Mouse (Mus musculus) layer of hippocampus, postnatal 36 days (tissue): ENCODE results near the gene Chml. TPM values are rescaled to one million over a fixed set of nuclear protein-coding genes. Genes with fewer than 3 reads are reported as not detected.

Source experiments
- DNase-seq, 2 experiments: peaks; one replicate each; pipeline ENCODE4 v3.0.0; 2022
- total RNA-seq, 2 experiments: library from RNA; stranded (reverse); gene quantifications; 2 replicates each; pipeline ENCODE4 v1.2.3; 2021

The Chml gene
- total RNA-seq, 2 experiments from 2014 or later = 3.0 to 5.1 TPM

- no peak for DNase-seq
These were observed 44.1 kb downstream of the Chml start for GRCm38 (mm10) chr1:175648615-175649014.

- DNase-seq = no peak
These were observed 45.7 kb downstream of the Chml start for GRCm38 (mm10) chr1:175646952-175647351.

- DNase-seq = no peak
These were observed 49.0 kb downstream of the Chml start for GRCm38 (mm10) chr1:175643496-175644265.

- DNase-seq = no peak
These were observed 52.1 kb downstream of the Chml start for GRCm38 (mm10) chr1:175640435-175641150.

GRCm38 (mm10) chr1:175639072-175639471 lies 53.6 kb downstream of the Chml start:
- DNase-seq = no peak

- no peak for DNase-seq
These were observed 55.0 kb downstream of the Chml start for GRCm38 (mm10) chr1:175637677-175638076.

- DNase-seq = no peak
These were observed 60.2 kb downstream of the Chml start for GRCm38 (mm10) chr1:175632470-175632869.

Other genes with a start within 250 kb of the Chml start
- gene Rgs7, start 200.4 kb downstream of the Chml start, total RNA-seq = 10 to 100 TPM; 74.6 to 76.5 TPM
- gene Kmo, start 72.5 kb downstream of the Chml start, total RNA-seq = under 1 TPM in 1 of 2 experiments, not detected in 1; 0.38 TPM
- 10 to 100 TPM; 73.6 to 78.2 TPM for gene Fh1, start 67.3 kb downstream of the Chml start, total RNA-seq
- 1 to 10 TPM; 1.0 to 1.2 TPM for gene Opn3, start 125 bp downstream of the Chml start, total RNA-seq
- gene Wdr64, start 5.7 kb upstream of the Chml start, total RNA-seq = not detected
- gene Exo1, start 187.7 kb upstream of the Chml start, total RNA-seq = under 1 TPM; 0.30 to 0.51 TPM
- not detected for gene Gm38100, start 227.4 kb upstream of the Chml start, total RNA-seq